Comparison of ENCODE assay signal across 9 mouse cellular contexts in genomic region chr2:165512870-165513600, GRCm38 (mm10). TPM values are rescaled to one million over a fixed set of nuclear protein-coding genes. Genes with fewer than 3 reads are reported as not detected.
DNase-seq lines count a peak whose midpoint lies in the region; ATAC-seq and TF ChIP-seq lines count a peak whose summit lies in the region.
"Had no signal": no experiment of that assay in that cellular context is flagged by ENCODE, and none has a peak within 500 bp of the region (broad histone marks: within the 10 kb centered on the region; RNA-seq: fewer than 3 reads in every experiment).

No protein-coding gene starts in this region.

- H3K36me3 ChIP-seq in midbrain, embryonic 14.5 days (ENCODE audit: control insufficient read depth, insufficient read depth, low read length) = no peaks in the 10 kb centered on the region
- H3K36me3 ChIP-seq in midbrain, embryonic 16.5 days (ENCODE audit: control insufficient read depth, insufficient read depth, low read length) = no peaks in the 10 kb centered on the region
- peaks cover 22% of the 10 kb centered on the region; the same call in 1 of the 2 replicates for H3K36me3 ChIP-seq in embryonic facial prominence, embryonic 15.5 days
- 0 out of 2 replicates have a peak, but pooled peaks cover 7% of the 10 kb centered on the region for H3K36me3 ChIP-seq in kidney, postnatal 0 days (ENCODE audit: insufficient read depth, low read length)
- no peaks in the 10 kb centered on the region for H3K36me3 ChIP-seq in stomach, embryonic 16.5 days (ENCODE audit: control insufficient read depth, insufficient read depth, low read length)
- H3K36me3 ChIP-seq in forebrain, embryonic 10.5 days (replicated peaks) = no peaks in the 10 kb centered on the region; the same call in 1 of the 2 replicates

- no peak overlapping the region for H3K4me3 ChIP-seq in midbrain, embryonic 14.5 days (replicated peaks; ENCODE audit: low read depth, low read length)
- no peak overlapping the region for H3K4me3 ChIP-seq in midbrain, embryonic 16.5 days (ENCODE audit: low read depth, low read length)
- H3K4me3 ChIP-seq in embryonic facial prominence, embryonic 15.5 days (replicated peaks) = no peak overlapping the region
- H3K4me3 ChIP-seq in kidney, postnatal 0 days (replicated peaks; ENCODE audit: low read depth, low read length) = no peak overlapping the region
- no peak overlapping the region for H3K4me3 ChIP-seq in stomach, embryonic 16.5 days (replicated peaks; ENCODE audit: low read length)
- no peak overlapping the region for H3K4me3 ChIP-seq in forebrain, embryonic 10.5 days
- H3K4me3 ChIP-seq: myocyte had no signal

- H3K4me2 ChIP-seq in midbrain, embryonic 14.5 days (ENCODE audit: low read length) = no peak overlapping the region
- H3K4me2 ChIP-seq in midbrain, embryonic 16.5 days (ENCODE audit: low read length) = no peak overlapping the region
- no peak overlapping the region for H3K4me2 ChIP-seq in embryonic facial prominence, embryonic 15.5 days (replicated peaks)
- peak overlapping the region; percentile 7; the same call in 1 of the 2 replicates for H3K4me2 ChIP-seq in kidney, postnatal 0 days (ENCODE audit: low read length)
- no peak overlapping the region for H3K4me2 ChIP-seq in stomach, embryonic 16.5 days (ENCODE audit: low read depth, low read length)

- no peak overlapping the region for H3K27ac ChIP-seq in midbrain, embryonic 14.5 days (replicated peaks; ENCODE audit: low read depth, low read length)
- no peak overlapping the region for H3K27ac ChIP-seq in midbrain, embryonic 16.5 days (ENCODE audit: low read length)
- peak overlapping the region; percentile 40 for H3K27ac ChIP-seq in embryonic facial prominence, embryonic 15.5 days (replicated peaks)
- H3K27ac ChIP-seq in kidney, postnatal 0 days = peak overlapping the region; percentile 42; the same call in 1 of the 2 replicates
- H3K27ac ChIP-seq in stomach, embryonic 16.5 days (ENCODE audit: low read length) = no peak overlapping the region
- no peak overlapping the region for H3K27ac ChIP-seq in forebrain, embryonic 10.5 days

- 36% methylated on average over 11 of the region's 11 CpGs for WGBS in midbrain, embryonic 14.5 days
- WGBS in midbrain, embryonic 16.5 days = 31% methylated on average over 11 of the region's 11 CpGs
- WGBS in embryonic facial prominence, embryonic 15.5 days = 28% methylated on average over 11 of the region's 11 CpGs
- WGBS in kidney, postnatal 0 days = 15% methylated on average over 11 of the region's 11 CpGs
- 28% methylated on average over 11 of the region's 11 CpGs for WGBS in stomach, embryonic 16.5 days
- 65% methylated on average over 11 of the region's 11 CpGs for WGBS in forebrain, embryonic 10.5 days

- ATAC-seq in midbrain, embryonic 14.5 days (ENCODE audit: low FRiP score, low TSS enrichment) = no peak
- no peak for ATAC-seq in midbrain, embryonic 16.5 days
- 0 out of 2 replicates have a peak, but pooled peaks have one; percentile 17 for ATAC-seq in embryonic facial prominence, embryonic 15.5 days (ENCODE audit: insufficient number of reproducible peaks, low FRiP score, low TSS enrichment, low read depth)
- ATAC-seq in kidney, postnatal 0 days (replicated peaks; ENCODE audit: low FRiP score, low read depth) = peak; percentile 61
- peak; percentile 38; the same call in 1 of the 2 replicates for ATAC-seq in stomach, embryonic 16.5 days (ENCODE audit: insufficient read depth, low FRiP score)
- ATAC-seq in megakaryocyte progenitor cell, adult 5-6 weeks (replicated peaks; ENCODE audit: poor library complexity) = no peak

- TF ChIP-seq CTCF in kidney, postnatal 0 days (IDR thresholded peaks at IDR 0.05; ENCODE audit: low read depth) = no peak

- H3K4me1 ChIP-seq in midbrain, embryonic 14.5 days (ENCODE audit: control insufficient read depth, insufficient read depth, low read length) = peaks cover 9% of the 10 kb centered on the region
- peaks cover 13% of the 10 kb centered on the region for H3K4me1 ChIP-seq in midbrain, embryonic 16.5 days (ENCODE audit: control insufficient read depth, insufficient read depth, low read length)
- peaks cover 26% of the 10 kb centered on the region for H3K4me1 ChIP-seq in embryonic facial prominence, embryonic 15.5 days
- H3K4me1 ChIP-seq in kidney, postnatal 0 days (replicated peaks; ENCODE audit: insufficient read depth, low read length) = peaks cover 11% of the 10 kb centered on the region
- peaks cover 3% of the 10 kb centered on the region; the same call in 1 of the 2 replicates for H3K4me1 ChIP-seq in stomach, embryonic 16.5 days (ENCODE audit: control insufficient read depth, insufficient read depth, low read length)
- H3K4me1 ChIP-seq in forebrain, embryonic 10.5 days = peaks cover 38% of the 10 kb centered on the region

- H3K27me3 ChIP-seq in midbrain, embryonic 14.5 days (ENCODE audit: control insufficient read depth, insufficient read depth, low read length) = no peaks in the 10 kb centered on the region
- H3K27me3 ChIP-seq in midbrain, embryonic 16.5 days (ENCODE audit: control insufficient read depth, insufficient read depth, low read depth, low read length) = no peaks in the 10 kb centered on the region
- no peaks in the 10 kb centered on the region for H3K27me3 ChIP-seq in embryonic facial prominence, embryonic 15.5 days
- no peaks in the 10 kb centered on the region for H3K27me3 ChIP-seq in kidney, postnatal 0 days (ENCODE audit: insufficient read depth, low read length)
- no peaks in the 10 kb centered on the region for H3K27me3 ChIP-seq in stomach, embryonic 16.5 days (ENCODE audit: control insufficient read depth, insufficient read depth, low read length)
- no peaks in the 10 kb centered on the region for H3K27me3 ChIP-seq in forebrain, embryonic 10.5 days (ENCODE audit: poor library complexity, severe bottlenecking)

- no peaks in the 10 kb centered on the region for H3K9me3 ChIP-seq in midbrain, embryonic 14.5 days (ENCODE audit: control insufficient read depth, low read length)
- no peaks in the 10 kb centered on the region for H3K9me3 ChIP-seq in midbrain, embryonic 16.5 days (replicated peaks; ENCODE audit: control insufficient read depth, low read length, poor library complexity, severe bottlenecking)
- no peaks in the 10 kb centered on the region for H3K9me3 ChIP-seq in embryonic facial prominence, embryonic 15.5 days (replicated peaks)
- no peaks in the 10 kb centered on the region for H3K9me3 ChIP-seq in kidney, postnatal 0 days (replicated peaks; ENCODE audit: low read length)
- no peaks in the 10 kb centered on the region for H3K9me3 ChIP-seq in stomach, embryonic 16.5 days (replicated peaks; ENCODE audit: control insufficient read depth, low read length)
- H3K9me3 ChIP-seq in forebrain, embryonic 10.5 days = no peaks in the 10 kb centered on the region

- H3K9ac ChIP-seq in midbrain, embryonic 14.5 days (replicated peaks; ENCODE audit: low read length) = no peak overlapping the region
- H3K9ac ChIP-seq in midbrain, embryonic 16.5 days (ENCODE audit: low read depth, low read length) = no peak overlapping the region
- no peak overlapping the region for H3K9ac ChIP-seq in embryonic facial prominence, embryonic 15.5 days
- H3K9ac ChIP-seq in kidney, postnatal 0 days (ENCODE audit: low read depth, low read length) = 0 out of 2 replicates have a peak overlapping the region, but pooled peaks have one; percentile 24
- no peak overlapping the region for H3K9ac ChIP-seq in stomach, embryonic 16.5 days (ENCODE audit: low read length)

- peak; percentile 65 for DNase-seq in midbrain, embryonic 14.5 days
- peak; percentile 76 for DNase-seq in kidney, postnatal 0 days (ENCODE audit: low spot score)
- no peak for DNase-seq in forebrain, embryonic 10.5 days (ENCODE audit: extremely low spot score, low spot score)
- no peak for DNase-seq in layer of hippocampus, postnatal 25 days (ENCODE audit: extremely low spot score in 1 of 2, low spot score in 1 of 2)

RNA-seq across cellular contexts. Expression of gene Slc2a10, which starts 9.4 kb away (rescaled TPM):
- polyA plus RNA-seq in midbrain, embryonic 14.5 days (2014; fragmentation: Nextera tagmentation; extraction: Ambion mirVana) = 0.94 and 1.8 TPM in 2 replicates
- 1.7 and 1.9 TPM in 2 replicates for polyA plus RNA-seq in midbrain, embryonic 16.5 days (2015; fragmentation: Nextera tagmentation; extraction: Ambion mirVana)
- 15.6 and 15.8 TPM in 2 replicates for polyA plus RNA-seq in embryonic facial prominence, embryonic 15.5 days (2015; fragmentation: Nextera tagmentation; extraction: Ambion mirVana)
- polyA plus RNA-seq in kidney, postnatal 0 days (2015; fragmentation: Nextera tagmentation; extraction: Ambion mirVana) = 3.2 and 4.3 TPM in 2 replicates
- polyA plus RNA-seq in stomach, embryonic 16.5 days (2015; fragmentation: Nextera tagmentation; extraction: Ambion mirVana) = 10.6 and 11.9 TPM in 2 replicates
- polyA plus RNA-seq in forebrain, embryonic 10.5 days (2016; fragmentation: Nextera tagmentation; extraction: Ambion mirVana) = 4.6 and 5.9 TPM in 2 replicates
- 1 to 10 TPM; 1.2 to 1.4 TPM for total RNA-seq in layer of hippocampus, postnatal 25 days (2021)
- total RNA-seq in megakaryocyte progenitor cell, adult 5-6 weeks (2015) = 0.05 and 0.12 TPM in 2 replicates
- total RNA-seq in megakaryocyte progenitor cell, adult 5-6 weeks (2017) = 0.21 and 0.57 TPM in 2 replicates

RNA-seq across cellular contexts. Expression of gene Trp53rka, which starts 19.9 kb away (rescaled TPM):
- polyA plus RNA-seq in midbrain, embryonic 14.5 days (2014; fragmentation: Nextera tagmentation; extraction: Ambion mirVana) = 42.8 and 44.9 TPM in 2 replicates
- polyA plus RNA-seq in midbrain, embryonic 16.5 days (2015; fragmentation: Nextera tagmentation; extraction: Ambion mirVana) = 39.4 and 41.7 TPM in 2 replicates
- 41.8 and 43.4 TPM in 2 replicates for polyA plus RNA-seq in embryonic facial prominence, embryonic 15.5 days (2015; fragmentation: Nextera tagmentation; extraction: Ambion mirVana)
- 27.2 and 27.5 TPM in 2 replicates for polyA plus RNA-seq in kidney, postnatal 0 days (2015; fragmentation: Nextera tagmentation; extraction: Ambion mirVana)
- polyA plus RNA-seq in stomach, embryonic 16.5 days (2015; fragmentation: Nextera tagmentation; extraction: Ambion mirVana) = 24.6 and 26.7 TPM in 2 replicates
- 55.3 and 59.3 TPM in 2 replicates for polyA plus RNA-seq in forebrain, embryonic 10.5 days (2016; fragmentation: Nextera tagmentation; extraction: Ambion mirVana)
- total RNA-seq in layer of hippocampus, postnatal 25 days (2021) = 10 to 100 TPM; 18.3 to 19.6 TPM
- 6.7 and 9.4 TPM in 2 replicates for total RNA-seq in megakaryocyte progenitor cell, adult 5-6 weeks (2015)
- 7.6 and 8.6 TPM in 2 replicates for total RNA-seq in megakaryocyte progenitor cell, adult 5-6 weeks (2017)

RNA-seq across cellular contexts. Expression of gene Slc13a3, which starts 40.0 kb away (rescaled TPM):
- polyA plus RNA-seq in midbrain, embryonic 14.5 days (2014; fragmentation: Nextera tagmentation; extraction: Ambion mirVana) = 3.9 and 5.5 TPM in 2 replicates
- 8.4 and 10.6 TPM in 2 replicates for polyA plus RNA-seq in midbrain, embryonic 16.5 days (2015; fragmentation: Nextera tagmentation; extraction: Ambion mirVana)
- 0.83 and 0.89 TPM in 2 replicates for polyA plus RNA-seq in embryonic facial prominence, embryonic 15.5 days (2015; fragmentation: Nextera tagmentation; extraction: Ambion mirVana)
- 8.3 and 9.7 TPM in 2 replicates for polyA plus RNA-seq in kidney, postnatal 0 days (2015; fragmentation: Nextera tagmentation; extraction: Ambion mirVana)
- 0.87 and 1.00 TPM in 2 replicates for polyA plus RNA-seq in stomach, embryonic 16.5 days (2015; fragmentation: Nextera tagmentation; extraction: Ambion mirVana)
- polyA plus RNA-seq in forebrain, embryonic 10.5 days (2016; fragmentation: Nextera tagmentation; extraction: Ambion mirVana) = 0.69 and 0.77 TPM in 2 replicates
- total RNA-seq in layer of hippocampus, postnatal 25 days (2021) = 1 to 10 TPM; 8.8 to 9.9 TPM
- 0.15 TPM in 1 of 2 replicates, not detected in the other for total RNA-seq in megakaryocyte progenitor cell, adult 5-6 weeks (2015)
- total RNA-seq in megakaryocyte progenitor cell, adult 5-6 weeks (2017) = 0.08 TPM in 1 of 2 replicates, not detected in the other

Comparison
In these comparisons a context has a peak if more than half of its experiments do, and no peak if none do; other contexts are left out.
1. ATAC-seq: peak in embryonic facial prominence, embryonic 15.5 days (single experiment), kidney, postnatal 0 days (single experiment) and stomach, embryonic 16.5 days (single experiment); none in midbrain, embryonic 14.5 days (single experiment), midbrain, embryonic 16.5 days (single experiment) and megakaryocyte progenitor cell, adult 5-6 weeks (single experiment).
2. DNase-seq: peak in midbrain, embryonic 14.5 days (single experiment) and kidney, postnatal 0 days (single experiment); none in forebrain, embryonic 10.5 days (single experiment) and layer of hippocampus, postnatal 25 days (0 of 2).
3. H3K27ac ChIP-seq: peak in embryonic facial prominence, embryonic 15.5 days (single experiment) and kidney, postnatal 0 days (single experiment); none in midbrain, embryonic 14.5 days (single experiment), midbrain, embryonic 16.5 days (single experiment), stomach, embryonic 16.5 days (single experiment) and forebrain, embryonic 10.5 days (single experiment).